Mouse (Mus musculus): Measurements from ENCODE around the gene Acvr1.

DNA sequence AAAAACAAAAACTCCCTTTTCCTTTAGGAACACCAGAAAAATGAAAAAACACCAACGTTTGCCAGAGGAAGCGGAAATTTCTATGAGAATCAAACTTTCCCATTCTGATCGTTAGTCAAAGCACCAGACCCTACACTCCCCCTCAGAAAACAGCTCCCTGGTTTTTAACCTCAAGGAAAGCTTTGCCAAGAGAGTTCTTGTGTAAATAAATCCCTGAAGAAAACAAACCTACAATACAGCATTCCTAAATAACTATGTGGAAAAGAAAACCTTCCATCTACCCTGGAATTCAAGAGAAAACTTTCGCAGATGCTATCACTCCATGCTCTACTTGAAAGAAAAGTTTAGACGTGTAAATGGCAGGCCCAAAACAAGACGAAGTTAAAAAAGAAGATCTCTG, 50.0 kb downstream of the Acvr1 start:
- TF ChIP-seq CTCF (IDR thresholded peaks at IDR 0.05; ENCODE audit: borderline replicate concordance, control insufficient read depth, extremely low read depth, insufficient read depth, low read length, poor library complexity) (no peak), POLR2A (IDR thresholded peaks at IDR 0.05; ENCODE audit: control insufficient read depth, extremely low read depth, insufficient read depth, low read length, poor library complexity) (no peak)
